Mouse (Mus musculus) testis, postnatal 10 days (tissue): ENCODE data around the gene Nrtn.

Experiments used
- DNase-seq: peaks from one replicate; pipeline ENCODE4 v3.0.0; 2021; ENCODE audit warnings: low spot score

The Nrtn gene

GRCm38 (mm10) chr17:56762769-56763731 lies 5.7 kb upstream of the Nrtn start:
- peak; percentile 69 for DNase-seq

- peak; percentile 95 for DNase-seq
Observed at GRCm38 (mm10) chr17:56761991-56762410, 4.7 kb upstream of the Nrtn start.

GRCm38 (mm10) chr17:56761077-56761476 lies 3.7 kb upstream of the Nrtn start:
- no peak for DNase-seq

GRCm38 (mm10) chr17:56759261-56759660 lies 1.9 kb upstream of the Nrtn start:
- DNase-seq: no peak

- DNase-seq: peak; percentile 89
Observed at GRCm38 (mm10) chr17:56758132-56758531, 802 bp upstream of the Nrtn start.

GRCm38 (mm10) chr17:56756703-56757399 lies 479 bp downstream of the Nrtn start:
- DNase-seq: peak; percentile 68

GRCm38 (mm10) chr17:56754271-56755185 lies 2.8 kb downstream of the Nrtn start:
- DNase-seq: no peak

- DNase-seq: peak; percentile 69
Observed at GRCm38 (mm10) chr17:56753452-56753851, 3.9 kb downstream of the Nrtn start.

- DNase-seq: peak; percentile 74
Observed at GRCm38 (mm10) chr17:56751404-56752072, 5.8 kb downstream of the Nrtn start.

- DNase-seq: no peak
Observed at GRCm38 (mm10) chr17:56744173-56744572, 13.2 kb downstream of the Nrtn start.

GRCm38 (mm10) chr17:56740788-56741160 lies 16.6 kb downstream of the Nrtn start:
- DNase-seq: no peak

GRCm38 (mm10) chr17:56740118-56740787 lies 17.1 kb downstream of the Nrtn start:
- no peak for DNase-seq

GRCm38 (mm10) chr17:56738221-56738620 lies 19.1 kb downstream of the Nrtn start:
- no peak for DNase-seq

- no peak for DNase-seq
Observed at GRCm38 (mm10) chr17:56736534-56736933, 20.8 kb downstream of the Nrtn start.

GRCm38 (mm10) chr17:56729656-56730055 lies 27.7 kb downstream of the Nrtn start:
- DNase-seq: no peak

- no peak for DNase-seq
Observed at GRCm38 (mm10) chr17:56729151-56729550, 28.2 kb downstream of the Nrtn start.

- no peak for DNase-seq
Observed at GRCm38 (mm10) chr17:56728117-56728516, 29.2 kb downstream of the Nrtn start.

GRCm38 (mm10) chr17:56727659-56728058 lies 29.7 kb downstream of the Nrtn start:
- peak; percentile 69 for DNase-seq

- no peak for DNase-seq
Observed at GRCm38 (mm10) chr17:56727029-56727649, 30.2 kb downstream of the Nrtn start.

GRCm38 (mm10) chr17:56723419-56724161 lies 33.7 kb downstream of the Nrtn start:
- DNase-seq: no peak
